Mouse (Mus musculus): ENCODE data around the gene Mob4.

Mob4 gene

DNA sequence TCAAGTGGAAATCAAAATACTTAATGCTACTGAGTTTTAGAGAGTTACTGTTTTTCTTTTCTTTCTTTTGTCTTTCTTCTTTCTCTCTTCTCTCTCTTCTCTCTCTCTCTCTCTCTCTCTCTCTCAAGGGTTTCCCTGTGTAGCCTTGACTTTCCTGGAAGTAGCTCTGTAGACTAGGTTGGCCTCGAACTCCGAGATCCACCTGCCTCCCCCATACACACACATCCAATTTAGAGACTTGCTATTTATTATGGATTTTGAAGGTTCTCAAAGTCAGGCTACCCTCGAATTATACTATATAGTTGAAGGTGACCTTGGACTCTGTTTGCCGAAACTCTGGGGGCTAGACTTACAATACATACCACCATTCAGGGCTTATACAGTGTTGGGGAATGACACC is 1.3 kb downstream of the Mob4 start:
- no peak for DNase-seq

DNA sequence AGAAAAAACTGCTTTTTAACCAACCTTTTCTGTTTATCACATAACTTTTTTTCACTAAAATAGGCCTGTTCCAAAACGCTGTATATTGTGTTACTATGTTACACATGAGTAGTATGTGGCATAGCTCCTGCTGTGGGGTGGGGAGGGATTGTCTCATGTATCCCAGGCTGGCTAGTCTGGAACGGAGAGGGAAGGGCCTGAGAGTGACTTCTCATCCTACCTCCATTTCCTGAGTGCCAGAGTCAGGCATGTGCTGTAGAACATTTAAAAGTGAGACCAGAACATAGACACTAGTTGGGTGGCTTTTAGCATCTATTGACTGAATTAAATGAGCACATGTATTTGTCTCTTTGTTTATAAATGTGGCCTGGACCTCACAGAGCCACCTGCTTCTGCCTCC is 2.1 kb downstream of the Mob4 start:
- no peak for DNase-seq

DNA sequence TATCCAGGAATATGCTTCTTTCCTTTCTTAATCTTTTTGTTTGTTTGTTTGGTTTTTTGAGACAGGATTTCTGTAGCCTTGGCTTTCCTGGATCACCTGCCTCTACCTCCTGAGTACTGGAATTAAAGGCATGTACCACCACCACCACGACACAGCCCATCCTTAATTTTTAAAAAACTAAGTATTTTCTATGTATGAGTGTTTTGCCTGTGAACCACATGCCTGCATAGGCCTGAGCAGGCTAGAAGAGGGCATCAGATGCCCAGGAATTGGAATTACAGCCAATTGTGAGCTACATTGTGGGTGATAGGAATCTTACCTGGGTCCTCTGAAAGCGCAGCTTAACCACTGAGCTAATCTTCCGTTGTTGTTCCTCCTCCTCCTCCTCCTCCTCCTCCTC is 3.3 kb downstream of the Mob4 start:
- no peak for DNase-seq

DNA sequence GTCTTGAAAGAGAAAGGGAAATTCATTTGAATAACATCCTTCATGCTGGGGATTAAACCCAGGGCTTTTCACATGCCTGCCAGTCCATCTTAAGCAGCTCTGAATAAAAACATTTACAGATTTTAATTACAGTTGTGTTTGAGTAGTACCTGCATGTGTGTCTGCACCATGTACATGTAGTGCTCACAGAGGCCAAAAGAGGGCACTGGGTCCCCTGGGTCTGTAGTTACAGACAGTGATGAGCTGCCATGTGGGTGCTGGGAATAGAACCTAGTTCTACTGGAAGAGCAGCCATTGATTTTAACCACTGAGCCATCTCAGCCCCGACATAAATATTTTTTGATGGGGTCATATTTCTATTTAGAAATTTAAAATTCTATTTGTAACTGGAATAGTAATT is 4.8 kb downstream of the Mob4 start:
- no peak for DNase-seq

DNA sequence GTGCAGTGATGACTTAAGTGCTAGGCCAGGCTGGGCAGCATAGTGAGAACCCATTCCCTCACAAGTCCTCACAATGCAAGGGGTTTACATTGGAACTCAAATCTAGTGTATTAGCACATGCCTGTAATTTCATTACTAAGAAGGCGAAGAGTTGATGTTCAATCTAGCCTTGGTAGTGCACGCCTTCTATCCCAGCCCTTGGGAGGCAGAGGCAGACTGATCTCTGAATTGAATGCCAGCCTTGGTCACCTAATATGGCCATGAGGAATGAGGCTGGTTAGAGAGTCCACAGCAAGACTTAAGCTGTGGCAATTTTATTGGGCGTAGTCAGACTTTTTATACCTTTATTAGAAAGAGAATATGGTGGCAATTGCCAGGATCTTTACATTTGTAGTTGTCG is 13.3 kb downstream of the Mob4 start:
- no peak for DNase-seq

DNA sequence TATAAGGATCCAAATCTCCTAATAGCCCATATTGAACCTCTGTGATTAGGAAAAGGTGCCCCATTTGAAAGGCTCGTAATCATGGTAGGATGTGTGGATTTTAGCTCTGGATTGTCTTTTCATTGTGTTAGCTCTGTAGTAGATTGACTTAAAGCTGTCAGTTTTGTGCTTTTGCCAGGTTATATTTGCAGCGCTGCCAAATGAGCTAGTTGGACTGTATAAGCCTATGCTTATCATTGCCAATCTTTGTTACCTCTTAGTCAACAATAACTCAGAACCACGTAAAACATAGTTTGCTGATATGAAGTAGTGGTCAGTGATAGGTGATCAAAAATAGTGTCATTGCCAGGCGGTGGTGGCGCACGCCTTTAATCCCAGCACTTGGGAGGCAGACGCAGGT is 14.5 kb downstream of the Mob4 start:
- DNase-seq = peak; percentile 31

DNA sequence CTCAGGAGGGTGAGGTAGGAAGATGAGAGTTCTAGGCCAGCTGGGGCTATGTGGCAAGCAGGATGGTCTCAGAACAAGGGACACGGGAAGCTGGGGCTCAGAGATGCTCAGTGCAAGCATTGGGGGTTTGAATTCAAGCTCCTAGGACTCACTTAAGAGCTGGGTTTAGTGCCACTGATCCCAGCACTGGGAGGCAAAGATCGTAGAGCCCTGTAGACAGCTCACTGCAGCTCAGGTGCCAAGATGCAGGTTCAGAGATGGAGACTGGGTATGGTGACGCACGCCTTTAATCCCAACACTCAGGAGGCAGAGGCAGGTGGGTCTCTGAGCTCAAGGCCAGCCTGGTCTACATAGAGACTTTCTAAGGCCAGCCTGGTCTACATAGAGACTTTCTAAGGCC is 26.3 kb downstream of the Mob4 start:
- DNase-seq = no peak

DNA sequence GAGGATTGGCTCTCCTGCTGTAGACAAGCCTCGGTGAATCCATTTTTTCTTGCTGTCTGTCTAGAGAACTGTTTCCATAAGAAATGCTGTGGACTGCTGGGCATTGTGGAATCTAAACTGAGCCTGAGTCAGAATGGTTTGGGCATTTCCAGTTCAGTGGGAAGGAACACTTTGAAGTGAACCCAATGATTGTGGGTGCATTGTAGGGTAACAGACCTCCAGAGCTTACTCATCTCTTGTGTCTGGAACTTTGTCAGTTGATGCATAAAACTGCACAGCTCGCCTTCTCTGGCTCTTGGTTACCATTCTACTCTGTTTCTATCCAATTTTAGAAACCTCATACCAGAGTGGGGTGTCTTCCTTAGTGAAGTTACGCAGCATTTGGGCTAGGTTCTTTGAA is 27.2 kb downstream of the Mob4 start:
- no peak for DNase-seq

DNA sequence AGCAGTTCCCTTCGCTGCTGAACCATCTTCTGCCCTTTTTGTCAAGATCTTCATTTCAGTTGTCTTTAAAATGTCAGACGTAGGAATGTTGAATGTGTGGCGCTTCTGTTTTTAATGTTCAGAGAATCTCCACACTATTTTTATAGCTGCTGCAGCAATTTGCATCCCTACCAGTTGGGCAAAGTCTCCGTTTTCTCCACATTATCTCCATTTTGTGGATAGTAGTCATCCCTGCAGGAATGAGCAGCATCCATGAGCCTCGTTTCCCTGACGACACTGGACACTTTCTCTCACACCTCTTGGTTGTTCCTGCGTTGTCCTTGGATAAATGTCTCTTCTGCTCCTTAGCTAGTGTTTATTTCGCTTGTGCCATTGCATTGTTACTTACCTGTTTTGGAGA is 27.8 kb downstream of the Mob4 start:
- no peak for DNase-seq

DNA sequence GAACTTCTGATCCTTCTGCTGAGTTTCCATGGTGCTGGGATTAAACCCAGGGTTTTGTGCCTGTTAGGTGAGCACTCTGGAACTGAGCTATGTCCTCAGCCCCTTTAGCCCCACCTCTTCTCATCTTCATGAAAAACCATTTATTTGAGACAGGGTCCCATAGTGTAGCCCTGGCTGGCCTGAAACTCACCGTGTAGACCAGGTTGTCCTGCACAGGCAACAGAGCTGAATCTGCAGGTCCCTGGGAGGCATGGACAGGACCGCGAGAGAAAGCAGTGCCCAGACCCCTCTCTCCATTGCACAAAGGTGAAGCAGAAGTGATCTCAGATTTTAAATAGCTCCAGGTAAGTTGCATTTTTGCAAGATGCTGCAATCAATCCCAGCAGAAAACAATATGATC is 29.2 kb downstream of the Mob4 start:
- DNase-seq = no peak

DNA sequence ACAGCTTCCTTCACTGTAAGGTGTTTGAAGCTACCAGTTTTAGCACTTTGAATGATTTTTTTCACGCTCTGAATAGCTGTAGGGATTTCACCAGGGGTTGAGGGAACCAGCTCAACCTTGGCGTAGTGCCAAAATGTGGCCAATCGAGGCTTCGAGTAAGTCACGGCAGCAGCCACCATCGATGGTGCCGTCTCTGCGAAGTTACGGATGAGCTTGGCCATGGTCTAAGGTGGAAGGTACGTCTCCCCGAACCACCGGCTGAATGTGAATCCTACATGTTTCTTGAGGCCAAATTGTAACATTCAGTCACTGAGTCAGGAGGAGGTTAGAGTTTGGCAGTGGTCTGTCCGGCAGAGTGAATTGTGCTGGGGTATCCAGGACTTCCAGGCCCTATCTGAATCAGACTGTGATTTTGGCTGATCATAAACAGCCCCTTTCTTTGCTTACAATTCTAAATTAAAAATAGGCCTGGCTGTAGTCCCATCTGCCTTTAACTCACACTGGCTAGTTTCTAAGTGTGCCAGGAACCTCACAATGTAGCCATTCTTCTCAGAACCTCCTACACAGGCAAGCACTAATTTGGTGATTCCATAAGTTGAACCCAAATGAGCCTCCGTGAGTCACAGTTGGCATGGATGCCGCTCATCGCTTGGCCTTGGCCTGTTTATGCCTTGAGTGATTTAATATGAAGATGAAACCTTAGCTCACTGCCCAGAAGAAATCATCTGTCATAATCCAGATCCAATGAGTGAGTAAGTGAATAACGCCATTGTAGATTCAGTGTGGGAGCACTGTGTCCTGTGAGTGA is 30.0 kb downstream of the Mob4 start:
- DNase-seq = peak; percentile 15

DNA sequence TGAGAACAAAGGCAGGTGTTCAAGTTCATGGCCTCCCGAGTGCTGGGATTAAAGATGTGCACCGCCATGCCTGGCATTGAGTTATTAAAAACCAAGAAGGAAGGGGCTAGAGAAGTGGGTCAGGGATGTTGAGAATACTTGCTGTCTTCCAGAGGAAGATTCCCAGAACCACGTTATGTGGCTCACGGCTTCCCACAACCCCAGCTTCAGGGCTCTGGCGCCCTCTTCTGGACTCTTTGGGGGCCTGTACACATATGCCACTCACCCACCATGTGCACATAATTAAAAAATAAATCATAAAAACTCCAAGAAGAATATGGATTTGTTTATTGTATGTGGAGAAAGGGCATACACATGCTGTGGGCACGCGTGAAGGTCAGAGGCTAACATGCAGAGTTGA is 30.9 kb downstream of the Mob4 start:
- DNase-seq = no peak

DNA sequence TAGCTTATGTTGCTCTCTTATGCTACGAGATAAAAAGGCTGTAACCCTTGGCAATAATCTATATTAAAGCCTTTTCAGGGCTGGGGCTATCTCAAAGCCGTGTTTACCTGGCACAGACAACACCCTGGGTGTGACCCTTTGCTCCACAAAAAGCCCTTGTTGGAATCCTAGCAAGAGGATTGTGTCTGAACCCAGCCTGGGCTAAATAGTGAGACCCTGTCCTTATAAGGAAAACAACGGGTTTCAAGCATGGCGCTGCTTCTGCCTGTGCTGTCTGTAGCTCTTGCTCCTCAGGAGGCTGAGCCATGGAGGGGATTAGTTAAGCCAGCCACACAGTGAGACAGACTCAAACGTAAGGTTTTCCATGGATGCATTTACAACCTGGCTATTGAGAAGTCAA is 31.8 kb downstream of the Mob4 start:
- DNase-seq = no peak

DNA sequence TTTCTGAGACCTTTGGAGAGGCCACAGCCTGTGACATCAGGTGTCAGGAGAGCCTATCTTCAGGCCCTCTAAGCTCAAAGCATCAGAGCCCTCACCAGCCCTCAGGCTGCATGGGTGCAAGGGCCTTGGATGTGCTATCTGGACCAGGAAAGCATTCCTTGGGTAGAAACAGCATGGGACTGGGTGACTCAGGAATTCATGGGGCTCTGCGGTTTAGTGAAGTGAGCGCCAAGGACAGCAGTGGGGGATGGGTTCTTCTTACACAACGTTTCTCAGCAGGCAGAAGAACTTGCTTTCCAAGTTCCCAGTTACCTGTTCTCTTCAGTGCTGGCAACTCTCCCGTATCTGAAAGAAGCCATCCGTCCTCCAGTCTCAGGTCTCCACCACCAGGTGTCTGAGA is 33.0 kb downstream of the Mob4 start:
- no peak for DNase-seq

DNA sequence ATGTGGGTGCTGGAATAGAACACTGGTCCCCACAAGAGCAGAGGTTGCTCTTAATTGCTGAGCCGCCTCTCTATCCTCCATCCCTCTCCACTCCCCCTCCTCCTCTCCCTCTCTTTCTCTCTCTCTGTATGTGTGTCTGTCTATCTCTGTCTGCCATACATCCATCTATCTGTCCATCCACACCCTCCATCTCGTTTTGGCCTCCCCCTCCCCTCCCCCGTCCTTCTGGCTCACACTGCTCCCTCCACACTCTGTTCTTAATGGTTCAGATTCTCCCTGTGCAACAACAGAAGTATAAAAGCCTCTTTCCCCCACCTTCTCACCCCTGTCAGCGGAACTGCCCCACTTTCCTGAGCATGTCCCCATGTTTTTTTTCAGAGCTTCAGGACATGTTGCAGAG is 36.5 kb downstream of the Mob4 start:
- no peak for DNase-seq

DNA sequence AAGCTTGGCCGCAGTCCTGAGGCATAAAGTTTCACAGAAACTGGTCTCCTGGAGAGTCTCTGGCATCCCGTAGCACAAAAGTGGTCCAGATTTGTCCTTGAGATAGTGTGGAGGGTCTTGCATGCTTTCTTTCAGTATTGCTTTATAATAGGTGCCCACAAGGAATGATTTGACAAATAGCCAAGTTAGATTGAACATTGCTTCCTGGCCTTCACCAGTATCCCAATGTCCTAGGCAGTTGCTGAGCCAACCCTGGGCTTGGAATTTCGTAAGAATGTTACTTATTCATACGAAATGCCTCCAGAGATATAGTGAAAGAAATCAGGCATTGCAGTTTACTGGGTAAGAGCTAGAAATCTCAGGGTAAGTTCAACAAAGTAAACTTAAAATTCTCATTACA is 37.6 kb downstream of the Mob4 start:
- no peak for DNase-seq

DNA sequence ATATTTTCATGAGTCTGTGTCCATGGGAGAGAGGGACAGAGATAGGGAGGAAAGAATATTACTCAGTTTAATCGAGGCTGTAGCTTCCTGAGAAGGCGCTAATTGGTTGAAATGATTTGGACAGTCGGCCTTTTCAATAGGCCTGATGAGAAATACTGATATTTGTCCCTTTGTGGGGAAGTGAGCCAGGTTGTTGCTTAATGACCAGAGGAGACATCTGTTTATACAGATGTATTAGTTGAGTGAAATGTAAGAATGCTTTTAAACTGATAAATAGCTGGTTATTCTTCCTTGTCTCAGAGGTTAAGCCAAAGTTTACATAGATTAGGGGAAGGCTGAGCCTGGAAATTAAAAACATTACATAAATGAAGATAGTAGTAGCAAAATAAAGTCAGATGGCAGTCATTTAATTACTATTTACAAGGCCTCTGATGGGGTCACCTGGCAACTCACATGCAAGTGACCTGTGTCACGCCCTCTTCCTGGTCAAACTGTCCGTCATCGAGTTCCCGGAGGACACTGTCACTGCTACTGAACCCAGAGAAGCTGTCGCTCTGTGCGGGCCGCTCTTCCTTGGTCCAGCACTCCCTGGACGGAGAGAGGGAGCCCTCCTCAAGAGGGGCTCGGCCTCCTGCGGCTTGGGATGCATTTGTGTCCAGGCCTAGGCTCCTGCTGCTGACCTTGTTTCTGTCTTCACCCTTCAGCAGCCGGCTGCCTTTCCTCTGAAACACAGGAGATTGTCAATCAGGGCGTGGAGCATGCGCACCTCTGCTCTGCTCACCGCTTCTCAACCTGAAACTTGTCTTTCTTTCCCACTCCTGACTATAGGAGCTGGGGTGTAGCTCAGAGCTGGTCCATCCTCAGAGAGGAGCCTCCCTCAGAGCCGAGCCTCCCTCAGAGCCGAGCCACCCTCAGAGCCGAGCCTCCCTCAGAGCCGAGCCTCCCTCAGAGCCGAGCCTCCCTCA is 40.6 kb downstream of the Mob4 start:
- no peak for DNase-seq

DNA sequence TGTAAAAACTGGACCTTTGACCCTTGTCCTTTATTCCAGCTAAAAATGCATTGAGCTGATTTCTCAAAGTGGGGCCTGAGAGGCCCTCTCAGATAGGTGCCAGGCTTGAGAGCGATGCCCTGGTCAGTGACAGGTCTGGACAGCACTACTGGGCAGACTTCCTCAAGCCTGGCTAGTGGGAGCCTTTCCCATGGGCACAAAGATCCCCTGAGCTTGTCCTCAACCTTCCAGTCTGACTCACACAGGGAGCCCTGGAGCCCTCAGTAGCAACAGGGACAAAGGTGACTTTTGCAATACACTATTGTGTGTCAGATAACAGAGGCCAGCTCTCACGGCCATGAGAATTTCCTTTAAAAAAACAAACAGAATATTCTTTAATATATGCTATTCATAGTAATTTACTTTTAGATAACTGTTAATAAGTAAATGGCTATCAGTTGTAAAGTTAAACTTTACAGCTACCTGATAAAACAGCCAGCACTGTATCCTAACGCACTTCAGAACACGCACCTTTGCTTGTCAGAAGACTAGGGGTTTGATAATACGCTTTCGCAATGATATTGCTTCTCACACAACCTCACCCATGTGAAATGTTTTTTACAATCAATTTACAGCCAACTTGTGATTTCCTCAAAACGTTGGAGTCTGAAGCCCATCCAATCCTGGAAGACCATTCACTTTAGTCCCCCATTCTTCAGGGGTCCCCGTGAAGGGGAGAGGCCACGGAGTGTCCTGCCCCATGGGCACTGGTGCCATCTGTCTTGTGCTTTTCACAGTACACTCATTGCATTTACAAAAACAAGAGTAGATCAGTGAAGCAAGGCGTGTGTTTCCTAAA is 42.9 kb downstream of the Mob4 start:
- no peak for DNase-seq

DNA sequence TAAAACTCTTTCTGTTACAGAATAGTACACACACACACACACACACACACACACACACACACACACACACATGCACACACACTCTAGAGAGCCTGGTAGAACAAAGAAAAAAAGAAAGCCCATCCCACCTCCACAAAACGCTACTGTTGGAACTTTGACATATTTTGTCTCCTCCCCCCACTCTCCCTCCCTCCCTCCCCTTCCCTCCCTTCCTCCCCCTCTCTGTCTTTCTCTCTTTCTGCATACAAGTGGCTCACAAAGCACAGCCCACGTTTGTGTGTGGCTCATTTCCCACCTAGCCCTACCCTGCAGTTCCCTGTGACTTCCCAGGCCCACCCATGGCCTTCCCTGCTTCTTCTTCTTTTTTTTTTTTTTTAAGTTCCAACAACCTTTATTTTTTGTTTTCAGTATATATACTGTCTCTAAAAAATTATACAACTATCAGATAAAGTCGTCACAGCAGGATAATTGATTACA is 43.6 kb downstream of the Mob4 start:
- DNase-seq = no peak

DNA sequence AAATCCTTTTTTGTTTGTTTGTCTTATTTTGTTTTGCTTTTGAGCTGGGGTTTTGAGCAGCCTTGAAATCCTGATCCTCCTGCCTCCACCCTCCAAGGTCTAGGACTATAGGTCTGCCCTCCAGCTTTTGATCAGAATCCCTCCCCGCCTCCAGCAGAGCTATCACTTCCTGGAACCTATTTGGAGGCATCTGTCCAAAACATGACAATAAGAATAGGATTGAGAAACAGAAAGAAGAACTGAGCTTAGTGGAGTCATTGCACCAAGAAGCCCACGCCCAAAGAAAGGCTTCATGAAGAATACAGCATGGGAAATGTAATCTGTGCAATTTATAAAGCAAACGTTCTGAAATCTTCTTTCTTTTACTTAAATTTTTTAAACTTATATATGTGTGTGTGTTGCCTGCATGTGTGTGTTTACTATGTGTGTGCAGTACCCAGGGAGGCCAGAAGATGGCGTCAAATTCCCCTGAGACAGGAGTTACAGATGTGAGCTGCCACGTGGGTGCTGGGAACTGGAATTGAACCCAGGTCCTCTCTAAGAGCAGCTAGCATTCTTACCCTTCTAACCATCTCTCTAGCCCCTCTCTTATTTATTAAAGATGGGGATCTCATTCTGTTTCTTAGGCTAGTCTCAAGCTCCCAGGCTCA is 49.0 kb downstream of the Mob4 start:
- DNase-seq = no peak

DNA sequence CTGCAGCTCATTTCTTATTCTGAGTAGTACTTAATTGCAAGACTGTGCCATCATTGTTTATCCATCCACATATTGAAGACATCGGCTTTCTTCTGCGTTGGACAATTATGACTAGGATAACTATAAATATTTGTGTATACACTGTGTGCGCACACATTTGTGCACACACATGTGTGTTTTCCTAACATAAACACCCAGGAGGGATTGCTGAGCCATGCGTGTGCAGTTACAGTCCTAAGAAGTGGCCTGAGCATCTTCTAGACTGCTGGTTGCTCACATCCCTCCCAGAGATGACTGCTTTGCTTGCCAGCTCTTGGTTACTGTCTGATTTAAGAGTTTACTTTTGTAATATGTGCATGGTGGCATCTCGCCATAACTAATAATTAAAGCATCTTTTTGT is 51.4 kb downstream of the Mob4 start:
- no peak for DNase-seq

DNA sequence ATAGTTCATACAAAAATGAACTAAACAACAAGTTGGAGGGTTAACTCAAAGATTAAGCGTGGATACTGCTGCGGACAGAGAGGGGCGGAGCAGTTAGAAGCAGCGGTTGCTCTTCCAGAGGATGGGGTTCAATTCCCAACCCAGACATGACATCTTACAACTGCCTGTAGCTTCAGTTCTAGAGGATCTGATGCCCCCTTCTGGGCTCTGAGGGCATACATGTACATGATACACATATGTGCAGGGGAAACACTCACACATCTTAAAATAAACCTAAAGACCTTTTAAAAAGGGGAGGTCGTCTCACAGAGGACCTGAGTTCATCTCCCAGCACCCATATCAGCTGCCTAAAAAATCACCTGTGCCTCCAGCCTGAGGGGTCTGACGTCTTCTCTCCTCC is 54.7 kb downstream of the Mob4 start:
- DNase-seq = no peak

All from cerebellum, adult 11 months (tissue).